Mouse (Mus musculus): Measurements from ENCODE around the gene Atp5s.

Atp5s gene

DNA sequence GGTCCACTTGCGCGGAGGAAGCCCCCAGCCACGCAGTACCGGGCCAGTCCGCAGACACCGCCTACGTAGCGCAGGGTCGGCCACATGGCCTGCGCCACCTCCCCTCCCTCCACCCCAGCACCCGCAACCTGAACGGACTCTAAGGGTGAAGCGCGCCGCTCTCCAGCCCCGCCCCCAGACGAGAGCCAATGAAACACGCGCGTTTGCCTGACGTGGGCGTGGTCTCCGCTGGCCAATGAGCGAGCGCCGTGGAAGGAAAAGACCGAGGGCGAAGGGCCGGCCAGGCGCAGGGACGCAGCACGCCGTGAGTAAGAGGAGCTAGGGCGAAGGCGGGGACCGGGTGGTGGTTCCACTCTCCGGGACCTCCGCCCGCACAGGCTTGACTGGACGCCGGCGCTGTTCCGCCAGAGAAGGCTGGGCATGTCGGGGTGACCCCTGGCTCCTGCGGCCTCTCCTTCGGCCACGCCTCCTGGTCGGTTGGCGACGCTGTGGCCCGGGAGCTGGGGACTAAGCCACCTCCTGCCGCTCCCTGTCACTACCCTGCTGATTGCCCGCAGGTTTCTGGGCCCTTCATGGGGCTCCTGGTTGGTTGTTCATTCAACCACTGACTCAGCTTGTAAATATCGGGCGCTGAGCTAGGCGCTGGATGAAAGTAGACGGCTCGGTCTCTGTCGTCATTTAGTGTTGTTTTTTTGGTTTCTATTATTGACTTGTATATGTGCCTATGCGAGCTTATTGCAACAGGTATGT lies at the start of gene Atp5s, which contains the start of gene L2hgdh:
Gene Atp5s, plus strand, starts transcription at position 240 of the 750 bp plus-strand sequence.
Gene L2hgdh, minus strand, starts transcription at position 163 of the 750 bp plus-strand sequence.
- peak; percentile 98 to 99 for DNase-seq

DNA sequence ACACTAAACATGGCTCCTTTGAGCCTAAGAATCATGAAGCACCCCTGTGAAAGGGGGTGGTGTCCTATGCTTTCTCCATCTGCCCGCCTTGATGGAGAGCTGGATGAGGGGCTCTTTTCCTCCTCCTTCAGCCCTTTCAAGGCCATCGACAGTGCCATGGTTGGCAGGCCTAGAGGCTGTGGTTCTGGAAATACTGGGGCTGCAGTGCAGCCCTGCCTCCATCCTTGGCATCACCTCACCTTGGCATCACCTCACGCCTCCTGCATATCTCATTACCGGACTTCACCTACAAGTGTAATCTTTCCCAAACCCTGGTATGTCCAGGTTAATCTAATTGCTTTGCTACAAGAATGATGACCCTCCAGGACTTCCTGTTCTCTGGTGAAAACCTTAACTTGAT lies 48.6 kb upstream of the Atp5s start:
- peak; percentile 47 to 58 for DNase-seq

DNA sequence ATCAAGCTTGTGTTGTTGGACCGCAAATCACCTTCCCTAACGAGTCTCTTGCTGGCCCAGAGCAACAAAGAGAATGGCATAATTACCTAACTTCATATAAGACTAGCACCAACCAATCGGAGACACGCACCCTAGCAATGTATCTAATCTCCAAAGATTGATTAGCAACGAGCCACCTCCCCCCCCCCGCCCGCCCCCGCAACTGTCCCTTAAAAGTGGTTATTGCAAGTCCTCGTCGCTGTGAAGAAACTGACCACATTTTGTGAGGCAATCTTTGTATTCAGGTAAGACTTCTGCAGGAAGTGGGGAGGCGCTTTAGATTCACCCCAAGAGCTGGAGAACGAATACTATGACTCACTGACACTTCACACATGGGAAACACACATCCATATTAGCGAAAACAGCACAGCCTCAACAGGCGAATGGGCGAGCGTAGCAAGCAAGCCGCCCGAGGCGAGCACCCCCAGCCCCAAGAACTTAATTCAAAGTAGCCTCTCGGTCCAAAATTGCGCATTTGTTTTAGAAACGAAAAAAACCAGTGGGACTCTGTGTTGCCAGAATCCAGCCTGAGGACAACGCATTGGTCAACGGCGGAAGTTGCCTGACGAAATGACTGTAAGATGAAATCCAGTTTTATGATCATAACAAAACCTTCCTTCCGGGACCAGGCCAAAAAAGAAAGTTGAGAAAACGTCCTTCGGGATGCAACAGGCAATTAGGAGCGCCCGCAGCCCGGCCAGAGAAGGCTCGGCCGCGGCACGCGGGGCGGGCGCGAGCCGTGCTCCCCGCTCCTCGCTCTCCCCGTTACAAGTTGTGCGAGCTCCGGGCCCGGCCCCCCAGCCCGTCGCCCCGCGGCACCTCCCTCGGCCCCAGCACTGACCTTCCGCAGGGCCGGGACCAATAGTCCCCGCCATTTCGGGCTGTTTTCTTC lies 43.9 kb upstream of the Atp5s start:
- peak; percentile 42 to 53 for DNase-seq

DNA sequence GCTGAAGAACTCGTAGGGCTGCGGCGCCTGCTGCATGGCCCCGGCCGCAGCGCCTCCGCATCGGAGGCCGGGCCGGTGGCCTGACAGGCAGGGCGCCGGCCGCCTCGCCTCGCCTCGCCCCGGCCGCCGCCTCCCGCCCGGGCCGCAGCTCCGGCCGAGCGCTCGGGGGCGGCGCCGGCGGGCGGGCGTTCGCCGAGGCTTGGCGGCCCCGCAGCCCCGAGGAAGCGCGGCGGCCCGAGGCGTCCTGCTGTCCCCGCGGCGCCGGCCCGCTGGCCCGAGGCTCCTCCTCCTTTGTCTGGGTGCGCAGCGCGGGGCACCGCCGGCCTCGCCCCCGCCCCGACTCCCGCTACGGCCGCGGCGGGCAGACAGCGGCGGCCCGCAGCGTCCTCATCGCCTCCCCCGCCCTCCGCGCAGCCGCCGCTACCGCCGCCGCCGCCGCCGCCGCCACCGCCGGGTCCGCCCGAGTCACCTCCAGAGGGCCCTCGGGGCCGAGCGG lies 43.1 kb upstream of the Atp5s start, which contains the start of gene Sos2:
Gene Sos2, minus strand, starts transcription at position 287 of the 496 bp plus-strand sequence.
- DNase-seq, result no peak

DNA sequence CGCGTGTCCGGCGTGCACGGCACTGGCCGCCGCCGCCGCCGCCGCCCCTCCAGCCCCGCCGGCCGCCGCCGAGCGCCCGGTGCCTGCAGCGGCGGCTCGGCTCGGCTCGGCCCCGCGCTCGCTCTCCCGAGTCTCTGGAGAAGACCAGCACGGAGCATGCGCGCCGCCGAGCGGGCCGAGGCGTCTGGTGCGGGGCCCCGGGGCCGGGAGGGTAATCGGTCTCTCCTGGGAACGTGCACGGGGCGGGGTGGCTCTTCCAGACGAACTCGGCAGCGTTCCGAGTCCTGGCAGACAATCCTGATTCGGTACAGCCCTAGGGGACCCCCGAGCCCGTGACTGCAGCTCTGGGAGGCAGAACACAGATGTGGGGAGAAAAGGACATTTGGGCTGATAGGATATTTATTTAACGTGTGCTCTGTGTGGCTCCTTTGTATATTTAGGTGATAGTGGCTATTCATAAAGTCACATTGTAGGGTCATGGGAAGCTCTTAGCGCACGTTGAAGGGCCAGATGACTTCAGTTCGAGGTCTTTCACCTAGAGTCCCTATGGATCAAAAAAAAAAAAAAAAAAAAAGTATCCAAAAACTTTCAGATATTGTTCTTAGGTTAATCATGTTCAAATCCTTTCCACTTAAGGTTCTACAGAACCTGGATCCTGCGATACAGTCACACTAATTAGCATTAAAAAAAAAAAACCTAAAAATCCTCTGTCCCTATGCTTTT lies 42.5 kb upstream of the Atp5s start:
- peak; percentile 90 to 92 for DNase-seq

DNA sequence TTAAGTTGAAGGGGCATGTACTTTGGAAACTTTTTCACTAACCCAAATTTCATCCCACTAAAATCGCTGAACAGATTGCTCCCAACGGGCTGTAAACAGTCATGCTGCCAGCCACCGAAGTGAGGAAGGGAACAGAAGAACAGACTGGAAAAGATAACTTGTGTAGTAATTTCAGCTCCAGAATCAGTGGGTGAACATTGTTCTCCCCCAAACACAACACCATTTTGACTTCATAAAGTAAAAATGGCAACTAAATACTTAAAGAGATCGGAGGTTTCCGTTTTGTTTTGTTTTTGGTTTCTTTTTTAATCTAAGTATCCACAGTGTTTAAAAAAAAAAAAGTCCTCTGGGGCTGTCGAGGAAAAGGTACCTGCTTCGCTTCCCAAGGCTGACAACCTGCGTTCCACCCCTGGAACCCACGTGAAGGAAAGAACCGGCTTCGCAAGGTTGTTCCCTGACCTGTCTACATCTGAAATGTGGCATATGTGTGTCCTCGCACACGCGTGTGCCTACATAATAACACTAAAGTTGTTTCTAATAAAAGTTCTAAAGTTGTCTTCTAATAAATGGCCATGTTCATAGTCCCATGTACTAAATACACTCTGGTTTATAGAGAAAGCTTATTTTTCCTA lies 41.8 kb upstream of the Atp5s start:
- peak in 1 of 2 experiments; percentile 22 for DNase-seq

DNA sequence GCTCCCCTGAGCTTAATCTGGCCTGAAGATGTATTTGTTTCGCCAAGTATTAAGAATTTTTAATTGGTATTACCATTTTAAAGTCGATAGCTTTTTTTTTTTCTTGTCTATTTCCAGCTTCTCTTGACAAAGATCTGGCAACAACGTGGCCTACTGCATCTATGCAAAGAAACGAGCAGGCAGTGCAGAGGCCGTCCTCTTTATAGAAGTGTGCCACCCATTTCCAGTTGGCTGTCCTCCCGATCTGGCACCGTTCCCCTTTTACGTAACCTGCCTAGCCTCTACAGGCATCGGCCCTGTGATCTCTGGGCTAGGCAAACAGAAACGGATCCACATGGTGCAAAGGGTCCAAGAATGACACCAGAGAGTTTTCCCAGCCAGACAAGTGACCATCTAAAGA lies 41.2 kb upstream of the Atp5s start:
- DNase-seq, result peak; percentile 93 to 94

DNA sequence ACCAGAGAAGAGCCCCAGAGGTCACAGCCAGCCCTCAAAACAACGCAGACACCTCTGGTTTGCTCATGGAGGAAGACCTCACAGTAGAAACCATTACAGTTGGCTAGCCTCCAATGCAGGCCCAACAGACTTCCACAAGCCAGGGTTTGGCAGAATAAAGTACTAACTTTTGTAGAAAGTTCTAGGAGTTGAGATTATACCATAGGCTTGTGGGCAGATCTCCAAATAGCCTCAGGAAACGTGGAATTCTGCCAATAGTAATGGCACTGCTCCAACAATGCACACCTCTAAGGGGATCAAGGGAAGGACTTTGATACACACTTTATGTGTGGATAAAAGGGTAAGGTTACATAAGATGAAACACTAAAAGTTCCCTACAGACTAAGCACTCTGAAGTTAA lies 36.4 kb upstream of the Atp5s start:
- DNase-seq, result peak; percentile 17 to 20

DNA sequence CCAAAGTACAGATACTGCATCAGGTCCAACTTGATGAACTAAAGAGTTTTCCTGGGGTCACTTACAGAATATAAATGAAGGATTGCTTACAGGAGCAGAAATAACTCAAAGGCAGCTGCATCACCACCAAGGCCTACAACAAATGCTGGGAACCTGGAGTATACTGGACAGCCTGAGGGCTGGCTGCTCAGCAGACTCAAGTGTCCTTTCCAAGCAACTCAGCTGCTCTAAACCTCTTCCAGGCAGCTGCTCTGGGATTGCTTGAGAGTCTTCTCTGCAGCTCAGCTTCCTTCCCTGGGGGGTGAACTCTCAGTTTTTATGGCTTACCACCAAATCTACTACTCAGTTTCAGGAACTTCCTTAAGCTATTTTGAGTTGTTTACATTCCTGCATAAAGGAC lies 35.7 kb upstream of the Atp5s start:
- no peak for DNase-seq

DNA sequence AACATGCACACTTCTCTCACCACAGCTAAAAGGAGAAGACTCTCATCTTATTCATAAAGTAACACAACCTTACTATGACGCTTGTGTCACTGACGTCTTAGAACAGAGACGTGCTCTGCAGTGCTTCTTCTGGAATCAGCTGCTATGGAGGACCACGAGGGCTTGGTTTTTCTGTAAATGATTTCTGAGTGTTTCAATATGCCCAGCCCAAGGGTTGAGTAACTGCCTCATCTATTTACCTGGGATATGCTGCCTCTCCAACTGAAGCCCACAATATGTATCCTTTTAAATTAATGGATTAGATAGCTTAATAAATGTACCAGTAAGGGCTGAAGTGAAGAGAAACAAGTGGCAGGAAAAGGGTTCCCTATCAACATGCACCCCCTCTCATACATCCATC lies 34.0 kb upstream of the Atp5s start:
- no peak for DNase-seq

DNA sequence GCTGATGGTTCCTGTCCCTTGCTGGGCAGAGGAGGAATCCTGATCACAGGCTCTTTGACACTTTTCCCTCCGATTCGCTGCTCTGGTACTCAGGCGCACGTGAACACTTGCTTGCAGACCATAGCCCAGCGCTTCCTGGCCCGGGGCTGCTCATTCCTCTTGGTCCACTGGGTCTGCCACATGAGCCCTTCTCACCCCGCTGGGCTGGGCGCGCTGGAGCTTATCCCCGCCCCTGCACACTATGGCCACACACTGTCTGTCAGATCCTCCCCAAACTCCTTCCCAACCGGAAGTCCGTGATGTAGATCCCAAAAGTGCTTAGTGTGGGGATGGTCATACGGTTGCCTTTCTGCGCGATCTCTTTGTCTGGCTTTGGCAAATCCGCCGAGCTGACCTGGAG lies 31.3 kb upstream of the Atp5s start:
- DNase-seq, result no peak

DNA sequence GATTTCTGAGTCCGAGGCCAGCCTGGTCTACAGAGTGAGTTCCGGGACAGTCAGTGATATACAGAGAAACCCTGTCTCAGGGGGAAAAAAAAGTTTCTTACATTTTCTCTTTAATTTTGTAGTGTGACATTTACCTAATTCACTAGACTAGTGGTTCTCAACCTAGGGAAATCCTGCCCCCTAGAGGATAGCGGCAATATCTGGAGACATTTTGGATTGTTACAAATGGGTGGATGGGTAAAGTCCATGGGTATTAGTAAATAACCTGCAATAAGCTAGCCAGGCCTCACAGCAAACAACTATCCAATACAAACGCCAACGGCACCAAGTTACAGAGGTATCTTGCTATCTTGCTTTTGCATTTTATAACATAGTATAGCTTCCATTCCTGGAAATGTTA lies 28.0 kb upstream of the Atp5s start:
- peak; percentile 73 to 82 for DNase-seq

DNA sequence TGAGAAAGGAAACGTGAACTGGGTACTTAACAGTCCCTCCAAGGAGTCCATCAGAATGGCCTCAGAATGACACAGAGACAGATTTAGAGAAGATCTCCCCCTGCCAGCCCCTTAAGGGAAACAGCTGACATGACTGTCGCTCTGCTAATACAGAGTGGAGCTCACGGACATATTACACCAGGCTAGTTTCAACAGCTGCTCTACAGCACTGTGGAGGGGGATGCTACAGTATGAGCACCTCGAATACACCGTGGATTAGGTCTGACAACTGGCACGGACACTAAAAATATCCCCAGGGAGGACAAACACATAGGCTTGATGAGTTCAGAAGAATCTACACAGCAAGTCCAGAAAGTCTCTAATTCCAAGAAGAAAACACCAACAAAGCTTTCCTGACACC lies 26.4 kb upstream of the Atp5s start:
- DNase-seq, result no peak

DNA sequence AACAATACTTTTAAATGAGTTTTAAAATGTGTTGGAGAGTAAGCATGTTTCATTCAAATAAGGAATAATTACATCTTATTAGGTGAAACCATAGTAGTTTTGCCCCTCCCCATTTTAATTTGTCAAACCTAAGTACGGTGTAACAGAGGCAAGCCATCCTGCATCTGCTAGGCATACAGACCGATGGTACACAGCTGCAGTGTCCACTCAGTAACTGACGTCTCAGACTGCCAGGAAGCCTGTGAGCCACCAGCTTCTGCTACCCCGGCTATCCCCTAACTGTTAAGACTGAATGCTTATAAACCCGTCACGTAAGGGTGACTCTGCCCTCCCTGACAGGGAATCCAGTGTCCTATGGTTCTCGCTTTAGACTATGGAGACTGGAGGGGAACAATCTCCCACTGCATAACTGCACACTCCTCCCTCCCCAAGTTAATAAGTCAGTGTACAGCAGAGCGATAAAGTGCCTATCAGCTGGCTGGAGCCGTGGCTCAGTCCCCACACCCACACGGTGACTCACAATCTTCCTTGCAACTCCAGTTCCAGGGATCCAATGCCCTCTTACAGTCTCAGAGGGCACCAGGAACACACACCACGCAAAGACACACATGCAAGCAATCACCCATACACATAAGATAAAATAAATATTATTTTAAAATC lies 19.8 kb upstream of the Atp5s start:
- DNase-seq, result no peak

DNA sequence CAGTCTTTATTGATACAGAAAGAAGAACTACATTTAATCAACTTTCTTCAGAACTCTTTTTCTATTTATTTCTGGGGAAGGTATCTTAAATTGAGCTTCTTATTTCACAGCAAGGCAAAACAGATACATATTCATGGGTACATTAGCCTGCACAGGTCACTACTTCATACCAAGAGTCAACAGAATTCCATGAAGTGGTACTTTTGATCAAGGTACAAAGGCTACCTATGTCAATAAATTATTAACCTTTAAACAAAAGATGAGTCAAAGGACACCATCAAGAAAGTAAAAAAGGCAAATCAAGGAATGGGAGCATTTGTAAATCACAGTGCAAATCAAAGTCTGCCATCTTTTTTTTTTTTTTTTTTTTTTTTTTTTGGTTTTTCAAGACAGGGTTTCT lies 11.1 kb upstream of the Atp5s start:
- no peak for DNase-seq

DNA sequence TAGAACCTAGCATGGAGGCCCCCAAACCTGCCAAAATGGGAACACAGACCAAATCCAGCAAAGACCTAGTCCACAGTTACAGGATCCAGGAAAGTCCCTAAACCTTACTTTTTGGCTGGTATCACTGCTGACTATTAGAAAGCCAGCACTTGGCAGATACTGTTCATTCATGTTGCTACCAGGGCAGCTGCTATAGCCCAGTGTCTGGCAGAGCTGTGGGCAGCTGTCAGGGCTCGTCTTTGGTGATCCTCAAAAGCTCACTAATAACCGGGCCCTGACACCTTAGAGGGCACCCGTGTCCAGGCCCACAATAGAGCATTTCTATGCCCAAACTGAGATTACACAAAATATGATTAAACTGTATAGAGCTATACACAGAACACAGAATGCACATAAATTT lies 1.9 kb upstream of the Atp5s start:
- peak; percentile 16 to 24 for DNase-seq

DNA sequence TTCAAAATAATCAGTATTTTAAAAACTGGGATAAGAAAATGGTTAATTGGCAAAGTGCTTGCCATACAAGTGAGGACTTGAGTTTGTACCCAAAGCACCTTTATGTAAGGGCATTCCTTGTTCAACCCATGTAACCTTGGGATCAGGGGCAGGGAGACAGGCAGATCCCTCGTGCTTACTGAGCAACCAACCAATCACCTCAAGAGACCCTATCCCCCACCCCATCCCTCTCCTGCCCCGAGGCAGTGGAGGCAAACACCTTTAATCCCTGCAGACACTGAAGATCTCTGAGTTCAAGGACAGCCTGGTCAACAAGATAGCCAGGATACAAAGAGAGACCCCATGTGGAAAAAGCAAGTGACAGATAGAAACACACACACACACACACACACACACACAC lies 1.4 kb upstream of the Atp5s start:
- DNase-seq, result no peak

DNA sequence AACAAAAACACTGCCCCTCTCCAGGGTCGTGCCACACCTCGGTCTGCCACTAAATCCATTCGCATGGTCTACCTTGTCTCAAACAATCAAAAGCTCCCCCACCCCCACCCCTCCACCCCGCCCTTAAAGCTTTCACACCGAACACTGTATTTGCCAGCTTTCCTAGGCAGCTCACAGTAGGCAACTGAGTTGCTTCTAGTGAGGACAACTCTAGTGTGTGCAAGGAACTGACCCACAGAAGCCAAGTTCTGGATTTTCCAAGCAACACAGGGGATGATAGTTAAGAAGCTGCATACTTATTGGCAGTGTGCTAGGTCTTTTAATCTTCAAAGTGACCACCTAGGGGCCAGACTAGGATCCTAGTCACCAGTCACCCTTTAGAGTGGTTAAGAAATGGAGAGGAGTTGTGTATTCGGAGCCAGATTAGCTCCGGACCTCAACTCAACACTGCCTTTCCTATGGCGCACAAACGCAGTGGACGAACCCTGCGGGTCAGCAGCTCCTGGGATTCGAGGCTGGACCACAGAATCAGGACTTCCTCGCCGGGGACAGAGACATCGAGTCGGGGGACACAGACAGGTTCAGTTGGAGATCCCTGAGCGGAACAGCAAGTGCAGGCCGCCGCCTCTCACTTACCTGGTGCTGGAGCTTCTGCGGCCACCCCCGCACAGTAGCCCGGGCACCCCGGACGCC lies 586 bp upstream of the Atp5s start:
- DNase-seq, result no peak

DNA sequence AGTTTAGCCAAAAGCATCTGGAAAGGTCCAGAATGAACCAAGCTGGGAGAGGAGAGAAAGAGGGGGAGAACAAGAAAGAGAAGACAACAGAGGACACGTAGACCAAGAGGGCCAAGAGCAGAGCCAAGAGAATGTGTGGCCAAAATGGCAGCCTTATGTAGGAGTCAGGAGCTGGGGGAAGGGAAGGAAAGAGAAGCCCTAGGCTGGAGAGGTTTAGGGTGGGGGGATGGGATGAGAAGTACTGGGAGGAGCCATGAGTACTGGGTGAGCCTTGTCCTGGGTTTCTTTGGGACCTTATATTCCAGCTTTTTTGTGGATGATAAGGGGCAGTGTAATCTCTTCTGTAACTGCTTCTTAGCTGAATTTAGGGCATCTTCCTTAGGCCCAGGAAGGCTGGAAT lies 4.5 kb downstream of the Atp5s start:
- no peak for DNase-seq

DNA sequence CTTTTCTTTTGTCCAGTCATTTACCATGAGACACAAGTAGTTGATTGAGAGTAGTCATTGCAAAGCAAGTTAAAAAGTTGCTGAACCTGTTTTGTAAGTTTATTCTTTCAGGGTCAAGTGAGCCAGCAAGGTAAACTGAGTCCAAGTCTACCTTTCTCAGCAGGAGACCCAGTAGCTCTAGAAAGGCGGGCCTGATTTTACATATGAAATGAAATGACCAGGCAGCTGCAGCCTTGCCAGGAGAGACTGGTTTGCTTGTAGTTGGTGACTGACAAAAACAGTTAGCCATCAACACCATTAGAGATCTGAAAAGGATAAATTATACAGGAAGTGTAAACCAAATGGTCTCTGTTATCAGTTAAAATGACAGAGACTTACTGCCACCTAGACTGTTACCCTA lies 5.6 kb downstream of the Atp5s start:
- no peak for DNase-seq

DNA sequence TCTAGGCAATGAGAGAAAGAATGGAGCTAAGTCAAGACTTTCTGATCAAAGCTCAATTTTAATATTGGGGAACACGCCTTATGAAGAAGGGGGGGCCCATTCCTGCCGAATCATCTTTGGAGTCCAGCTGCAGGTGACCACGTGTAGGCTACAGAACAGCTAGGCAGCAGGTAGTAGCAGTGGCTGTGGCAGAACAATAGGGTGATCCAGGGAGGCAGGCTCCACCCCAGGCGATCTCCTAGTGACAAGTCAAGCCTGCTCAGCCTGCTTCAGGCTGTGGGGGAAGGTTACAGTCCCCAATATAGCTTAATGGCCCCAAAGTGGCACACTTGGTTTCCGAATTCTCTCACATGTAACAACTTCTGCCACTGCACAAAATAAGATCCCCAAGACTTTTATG lies 7.5 kb downstream of the Atp5s start:
- no peak for DNase-seq
